Mouse (Mus musculus): ENCODE data around the gene Mmp14.

- no peak for TF ChIP-seq CTCF (IDR thresholded peaks at IDR 0.05; ENCODE audit: insufficient read depth, low read length)
- no peak for TF ChIP-seq POLR2A (IDR thresholded peaks at IDR 0.05; ENCODE audit: borderline replicate concordance, extremely low read depth, low read depth, low read length)
These were observed 48.8 kb upstream of the Mmp14 start for GRCm38 (mm10) chr14:54382641-54383040.

All from lung, adult 2 months (tissue).